Mouse (Mus musculus) lung, adult 18-20 months (tissue): ENCODE results near the gene Tiparp.

ENCODE experiments used
- DNase-seq, 2 experiments: peaks; one replicate each; pipeline ENCODE4 v3.0.0; 2022; ENCODE audit warnings: mixed read lengths in 2 of 2

Tiparp gene

DNA sequence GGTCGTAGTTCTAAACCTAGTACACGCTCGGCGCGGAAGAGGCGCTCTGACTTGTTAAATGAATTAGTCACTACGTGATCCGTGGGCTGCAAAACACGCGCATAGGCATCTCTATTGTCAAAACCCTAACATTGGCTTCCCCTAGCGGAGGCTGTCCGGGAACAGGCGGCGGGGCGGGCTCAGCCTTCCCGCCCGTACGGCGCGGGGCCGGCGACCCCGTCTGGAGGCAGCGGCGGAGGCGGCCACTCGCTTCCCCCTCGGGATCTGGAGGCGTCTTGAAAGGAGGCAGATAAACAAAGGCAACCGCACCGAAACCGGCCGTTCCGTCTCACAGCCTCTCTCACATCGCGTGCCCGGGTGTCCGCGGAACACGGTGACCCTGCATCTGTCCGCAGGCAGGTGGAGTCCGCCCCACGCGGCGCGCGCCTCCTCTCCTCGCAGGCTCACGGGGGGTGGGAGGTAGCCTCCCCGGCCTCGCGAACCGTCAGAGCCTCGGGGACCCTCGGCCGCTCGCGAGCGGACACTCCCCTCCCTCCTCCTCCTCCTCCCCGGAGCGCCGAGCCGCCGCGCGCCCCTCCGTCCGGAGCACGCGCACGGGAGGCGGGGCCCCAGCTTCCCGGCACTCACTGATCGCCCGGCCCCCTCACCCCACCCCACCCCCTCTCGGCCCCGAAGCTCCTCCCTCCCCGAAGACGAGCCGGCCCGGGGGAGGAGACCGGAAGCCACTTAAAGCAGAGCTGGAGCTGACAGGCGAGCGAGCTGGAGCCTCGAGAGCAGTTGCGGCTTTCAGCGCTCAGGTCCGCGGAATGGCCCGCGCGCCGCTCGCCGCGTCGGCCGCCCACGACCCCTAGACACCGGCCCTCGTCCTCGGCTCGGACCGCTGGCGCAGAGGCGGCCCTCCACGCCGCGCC is at the start of gene Tiparp:
Tiparp (plus strand) TSS at position 720 of the 911 bp plus-strand sequence.
- peak; percentile 92 to 94 for DNase-seq

DNA sequence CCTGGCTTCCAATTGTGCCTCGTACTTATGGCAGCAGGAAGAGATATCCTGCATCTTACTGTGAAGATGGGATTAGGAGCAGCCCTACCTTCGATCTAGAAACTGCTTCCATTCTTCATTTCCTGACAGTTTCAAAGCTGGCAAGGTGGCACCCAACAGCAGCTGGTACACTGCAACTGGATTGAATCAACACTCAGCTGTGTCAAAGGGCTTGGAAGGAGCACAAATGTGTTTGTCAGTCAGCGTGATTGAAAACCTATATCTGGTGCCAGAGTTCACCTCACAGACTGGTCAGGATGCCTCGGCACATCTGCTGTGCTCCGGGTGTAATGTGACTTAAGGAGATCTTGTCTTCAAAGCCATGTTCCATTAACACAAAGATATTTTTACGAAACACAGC is 47.5 kb upstream of the Tiparp start:
- no peak for DNase-seq

DNA sequence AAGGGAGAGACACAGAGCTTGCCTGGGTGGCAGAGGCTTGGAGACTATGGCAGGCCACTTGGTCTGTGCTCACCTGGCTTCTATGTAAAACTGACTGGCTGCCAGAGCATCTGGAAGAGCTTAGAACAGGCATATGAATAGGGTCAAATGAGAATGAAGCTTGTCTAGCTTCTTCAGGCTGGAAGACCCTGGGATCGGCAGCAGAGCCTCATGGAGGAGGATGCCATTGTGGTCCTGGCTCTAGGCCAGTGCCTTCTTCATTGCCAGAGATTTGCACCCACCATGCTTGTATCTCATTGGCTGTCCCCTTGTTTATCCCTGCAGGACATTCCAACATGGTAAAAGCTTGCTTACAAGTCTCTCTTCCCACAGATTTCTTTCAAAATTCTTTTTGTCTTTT is 45.9 kb upstream of the Tiparp start:
- DNase-seq, result no peak

DNA sequence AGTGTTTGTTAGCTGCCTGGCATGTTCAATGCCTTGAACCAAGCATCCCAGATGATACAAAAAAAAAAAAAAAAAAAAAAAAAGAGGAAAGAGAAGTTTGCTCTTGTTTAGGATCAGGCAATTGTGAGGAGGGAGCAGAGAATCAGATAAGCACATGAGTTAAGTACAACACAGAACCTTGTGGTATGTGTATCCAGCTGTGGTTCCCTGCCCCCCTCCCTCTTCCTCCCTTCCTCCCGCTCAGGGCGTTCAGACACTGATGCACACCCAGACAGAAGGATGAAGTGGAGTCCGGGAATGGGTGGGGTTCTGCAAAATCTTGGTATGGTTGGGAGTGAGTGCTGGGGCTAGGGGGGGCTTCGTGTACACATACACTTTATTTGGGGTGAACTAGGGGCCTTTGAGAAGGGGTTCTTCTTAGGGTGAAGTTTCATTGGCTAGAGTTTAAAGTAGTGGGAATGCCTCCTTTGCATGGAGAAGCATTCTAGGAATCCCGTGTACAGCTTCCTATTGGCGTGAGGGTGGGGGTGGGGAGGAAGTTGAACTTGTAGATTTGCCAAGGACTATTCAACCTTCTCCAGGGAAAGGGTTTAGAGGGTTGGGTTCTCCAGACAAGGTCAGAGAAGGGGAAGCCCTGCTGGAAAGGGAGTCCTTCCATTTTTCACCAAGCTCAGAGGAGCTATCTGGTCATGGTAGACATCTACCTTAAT is 45.4 kb upstream of the Tiparp start:
- DNase-seq, result peak in 1 of 2 experiments; percentile 30

DNA sequence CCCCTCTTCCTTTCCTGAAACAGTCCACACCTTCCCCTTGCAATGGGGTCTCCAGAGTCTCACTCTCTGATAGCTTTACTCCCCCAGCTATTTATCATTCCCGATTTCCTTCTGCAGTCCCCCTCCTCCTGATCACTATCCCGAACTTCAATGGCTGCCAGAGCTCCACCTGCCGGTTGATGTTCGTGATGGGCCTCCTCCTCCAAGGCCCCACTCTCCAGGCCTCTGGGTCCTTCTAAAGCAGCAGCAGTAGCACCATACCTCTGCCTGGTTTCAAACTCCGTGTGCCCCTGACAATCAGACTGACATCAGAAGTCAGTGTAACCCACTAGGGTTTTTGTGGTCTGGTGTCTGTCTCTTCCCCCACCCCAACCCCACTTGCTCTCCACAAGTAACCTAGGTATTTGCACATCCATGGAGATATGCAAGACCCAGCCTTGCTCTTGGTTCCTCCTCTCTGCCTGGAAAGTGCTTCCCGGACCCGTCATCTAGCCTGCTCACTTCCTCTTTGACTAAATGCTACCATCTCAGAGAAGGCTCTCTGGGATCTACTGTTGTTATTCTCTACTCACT is 44.0 kb upstream of the Tiparp start:
- no peak for DNase-seq

DNA sequence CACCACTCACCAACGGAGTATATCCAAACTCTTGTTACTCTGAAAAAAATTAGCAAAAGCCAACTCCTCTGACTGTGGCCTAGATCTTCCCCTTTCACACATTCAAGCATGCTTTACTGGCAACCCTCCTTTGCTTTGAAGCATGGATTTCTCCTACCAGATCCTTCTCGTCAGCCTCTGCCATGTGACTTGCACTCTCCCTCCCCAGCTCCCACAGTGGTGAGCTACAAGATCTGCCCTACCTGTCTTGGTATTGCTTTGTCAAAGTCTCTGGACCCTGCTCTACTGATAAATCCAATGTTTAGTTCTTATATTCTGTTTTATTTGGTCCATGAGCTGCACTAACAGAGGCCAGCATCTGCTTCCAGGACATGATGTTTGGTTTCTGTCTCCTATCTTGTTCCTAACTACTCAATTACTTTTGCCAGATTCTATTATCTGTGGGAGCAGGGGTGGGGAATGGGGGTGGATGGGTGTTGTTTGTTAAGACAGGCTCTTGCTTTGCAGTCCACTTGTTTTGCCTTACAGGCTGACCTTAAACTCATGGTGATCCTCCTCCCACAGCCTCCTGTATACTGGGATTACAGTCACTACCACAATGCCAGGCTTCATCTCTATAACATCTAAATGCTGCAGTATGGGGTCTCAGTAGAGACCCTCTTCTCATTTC is 40.7 kb upstream of the Tiparp start:
- DNase-seq, result no peak

DNA sequence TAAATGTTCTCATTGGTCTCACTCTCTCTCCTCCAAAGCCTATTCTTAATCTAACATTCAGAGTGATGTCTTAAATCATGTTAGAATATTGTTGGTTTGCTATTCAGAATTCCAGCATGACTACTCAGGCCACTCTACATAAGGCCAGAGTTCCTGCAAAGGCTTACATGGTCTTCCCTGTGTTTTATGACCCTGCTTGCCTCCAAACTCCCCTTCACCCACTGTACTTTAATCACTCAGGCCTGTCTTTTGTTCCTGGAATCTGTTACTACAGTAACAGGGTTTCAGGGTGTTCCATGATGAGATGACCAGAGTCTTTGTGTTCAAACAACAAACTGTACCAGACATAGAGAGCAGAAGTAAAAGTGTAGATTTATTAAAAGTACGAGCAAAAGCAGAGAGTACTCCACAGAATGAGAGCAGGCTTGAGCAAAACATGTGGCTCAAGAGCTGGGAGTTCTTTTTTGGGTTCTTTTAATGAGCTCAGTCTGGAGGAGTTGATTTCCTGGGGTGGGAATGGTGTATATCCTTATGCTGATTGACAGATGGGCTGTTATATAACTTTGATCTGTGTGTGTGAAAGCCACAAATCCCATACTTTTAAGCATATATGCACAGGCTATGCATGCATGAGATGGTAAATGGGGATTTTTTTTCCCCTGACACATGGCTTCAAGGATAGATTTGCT is 39.5 kb upstream of the Tiparp start:
- DNase-seq, result no peak

DNA sequence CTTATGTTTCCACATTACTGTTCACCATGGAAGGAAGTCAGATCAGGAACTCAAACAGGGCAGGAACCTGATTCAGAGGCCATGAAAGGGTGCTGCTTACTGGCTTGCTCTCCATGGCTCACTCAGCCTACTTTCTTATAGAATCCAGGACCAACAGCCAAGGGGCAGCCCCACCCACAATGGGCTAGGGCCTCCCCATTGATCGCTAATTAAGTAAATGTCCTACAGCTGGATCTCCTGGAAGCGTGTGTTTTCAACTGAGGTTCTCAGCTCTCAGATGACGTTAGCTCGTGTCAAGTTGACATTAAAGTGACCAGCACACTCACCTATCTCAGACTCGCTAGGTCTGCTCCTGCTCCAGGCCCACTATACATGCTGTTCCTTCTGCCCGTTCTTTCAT is 38.6 kb upstream of the Tiparp start:
- no peak for DNase-seq

DNA sequence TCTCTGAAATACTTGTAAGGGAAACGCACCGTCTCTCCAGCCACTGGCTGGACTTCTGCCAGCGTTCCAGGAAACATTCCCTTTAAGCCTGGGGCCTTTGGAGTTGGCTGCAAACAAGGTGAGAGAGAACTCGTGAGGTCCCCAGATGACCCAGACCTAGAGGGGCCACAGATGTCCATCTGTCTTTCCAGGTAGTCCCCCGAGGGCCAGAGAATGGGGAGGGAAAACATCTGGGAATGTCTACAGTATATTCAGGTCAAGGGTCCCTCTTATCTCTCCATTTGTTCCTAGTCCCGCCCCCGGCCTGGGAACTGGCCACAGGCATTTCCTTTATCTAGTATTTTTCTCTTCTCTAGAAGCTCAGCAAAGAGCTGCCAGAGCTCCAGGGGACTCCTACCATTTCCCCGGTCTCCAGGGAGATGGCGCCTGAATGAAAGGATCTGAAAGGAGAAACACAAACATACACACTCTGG is 33.9 kb upstream of the Tiparp start:
- peak; percentile 23 to 46 for DNase-seq

DNA sequence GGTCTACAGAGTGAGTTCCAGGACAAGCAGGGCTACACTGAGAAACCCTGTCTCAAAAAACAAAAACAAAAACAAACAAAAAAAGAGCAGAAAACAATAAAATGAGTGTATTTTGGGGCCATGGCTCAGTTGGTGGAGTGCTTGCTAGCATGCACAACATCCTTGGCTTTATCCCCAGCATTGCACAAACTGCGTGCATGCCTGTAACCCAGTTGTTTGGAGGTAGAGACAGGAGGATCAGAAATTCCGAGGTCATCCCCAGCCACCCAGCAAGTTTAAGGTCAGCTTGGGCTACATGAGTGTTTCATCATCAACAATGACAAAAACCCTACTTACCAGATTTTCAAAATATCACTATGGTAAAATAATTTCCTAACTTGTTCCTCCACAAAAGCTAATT is 20.4 kb upstream of the Tiparp start:
- no peak for DNase-seq

DNA sequence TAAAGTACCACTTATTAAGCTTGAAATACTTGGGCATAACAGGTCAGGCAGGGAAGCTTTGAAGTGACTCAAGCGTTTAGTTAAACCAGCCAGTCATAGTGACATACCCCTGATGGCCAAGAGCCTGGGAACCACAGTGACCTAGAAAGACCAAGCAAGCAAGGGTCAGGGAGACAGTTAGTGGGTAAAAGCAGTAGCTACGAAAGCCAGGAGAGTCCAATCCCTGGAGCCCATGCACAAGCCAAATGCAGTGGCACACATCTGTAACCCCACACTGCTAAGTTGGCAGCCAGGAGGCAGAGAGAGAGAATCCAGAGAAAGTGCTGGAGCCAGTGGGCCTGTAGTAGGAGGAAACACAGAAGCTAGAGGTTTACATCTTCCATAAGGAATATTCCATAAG is 17.6 kb upstream of the Tiparp start:
- no peak for DNase-seq

DNA sequence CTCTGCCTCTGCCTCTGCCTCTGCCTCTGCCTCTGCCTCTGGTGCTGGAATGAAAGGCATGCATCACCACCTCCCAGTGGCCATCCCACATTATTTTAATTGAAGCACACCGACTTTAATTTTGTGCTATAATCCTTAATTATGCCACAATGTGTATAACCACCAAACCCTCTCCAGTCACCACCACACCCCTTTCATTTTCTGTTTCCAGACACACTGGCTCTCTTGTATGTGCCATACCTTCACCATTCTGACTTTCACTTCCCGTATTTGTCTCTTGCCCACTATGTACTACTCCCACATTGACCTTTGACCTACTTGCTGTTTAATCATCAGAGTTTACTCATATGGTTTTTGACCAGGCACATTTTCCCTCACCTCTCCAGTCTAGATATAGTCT is 12.5 kb upstream of the Tiparp start:
- DNase-seq, result peak in 1 of 2 experiments; percentile 20

DNA sequence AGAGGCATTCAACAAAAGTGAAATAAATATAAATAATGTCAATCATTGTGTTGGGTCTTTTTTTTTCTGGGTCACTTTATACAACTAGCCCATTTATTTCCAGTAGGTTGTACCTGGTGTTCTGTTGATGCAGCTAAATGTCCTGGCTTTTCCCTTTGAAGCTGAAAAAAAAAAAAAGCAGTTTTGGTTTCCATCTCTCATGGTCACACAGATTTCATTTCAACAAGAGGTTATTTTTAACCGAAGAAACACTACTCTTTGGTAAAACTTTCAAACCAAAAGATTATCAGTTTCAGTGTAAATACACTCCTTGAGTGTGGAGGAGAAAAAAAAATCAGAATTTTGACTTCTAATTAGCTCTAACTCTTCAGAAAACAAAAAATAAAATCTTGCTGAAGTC is 11.7 kb upstream of the Tiparp start:
- DNase-seq, result no peak

DNA sequence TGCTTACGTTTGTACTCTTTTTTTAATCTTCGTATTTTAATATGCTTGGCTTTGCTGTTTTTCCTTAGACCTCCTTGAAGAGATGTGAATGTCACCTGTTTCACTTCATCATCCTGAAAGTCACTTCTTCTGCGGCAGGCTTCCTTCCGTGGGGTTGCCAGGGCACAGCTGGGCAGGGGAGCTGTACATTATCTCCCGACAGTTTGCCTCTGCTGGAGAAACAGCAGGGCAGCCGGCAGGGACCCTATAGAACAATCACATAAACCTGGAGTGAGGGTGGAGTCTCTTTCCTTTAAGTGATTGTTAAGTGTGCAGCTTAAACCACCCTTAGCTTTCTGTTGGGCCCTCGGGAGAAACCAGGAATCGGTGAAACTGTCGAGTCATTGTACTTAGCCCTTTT is 11.1 kb upstream of the Tiparp start:
- DNase-seq, result no peak

DNA sequence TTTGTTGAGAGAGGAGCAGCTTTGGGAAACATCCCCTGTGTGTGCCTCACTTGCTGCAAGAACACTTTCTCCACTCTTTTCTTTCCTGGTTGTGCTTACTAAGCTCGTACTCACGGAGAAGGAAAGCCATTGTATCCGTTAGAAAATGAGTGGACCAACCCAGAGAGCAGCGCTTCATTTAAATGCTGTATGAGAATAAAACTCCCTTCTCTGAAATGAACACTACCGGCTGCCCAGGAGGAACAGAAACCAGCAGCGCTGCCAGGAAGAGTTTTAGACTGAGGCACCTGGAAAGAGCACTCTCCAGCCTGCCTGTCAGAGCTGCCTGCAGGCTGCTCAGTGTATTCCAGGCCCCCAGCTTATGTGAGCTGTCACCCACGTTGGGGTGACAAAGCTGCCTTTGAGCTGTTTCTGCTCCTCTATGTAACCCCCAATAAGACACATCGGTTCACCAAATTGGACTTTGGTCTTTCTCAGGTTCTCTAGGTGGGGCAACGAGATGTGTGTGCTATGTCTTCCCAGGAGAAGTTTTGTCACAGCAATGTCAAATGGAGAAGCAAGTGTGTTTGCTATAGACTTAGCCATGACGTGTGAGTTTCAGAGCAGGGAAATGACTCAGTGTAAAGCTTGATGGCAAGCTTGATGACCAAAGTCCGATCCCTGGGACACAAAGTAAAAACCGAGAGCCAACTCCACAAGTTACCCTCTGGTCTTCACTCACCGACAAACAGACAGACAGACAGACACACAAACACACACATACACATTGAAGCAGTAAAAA is 10.3 kb upstream of the Tiparp start:
- no peak for DNase-seq

DNA sequence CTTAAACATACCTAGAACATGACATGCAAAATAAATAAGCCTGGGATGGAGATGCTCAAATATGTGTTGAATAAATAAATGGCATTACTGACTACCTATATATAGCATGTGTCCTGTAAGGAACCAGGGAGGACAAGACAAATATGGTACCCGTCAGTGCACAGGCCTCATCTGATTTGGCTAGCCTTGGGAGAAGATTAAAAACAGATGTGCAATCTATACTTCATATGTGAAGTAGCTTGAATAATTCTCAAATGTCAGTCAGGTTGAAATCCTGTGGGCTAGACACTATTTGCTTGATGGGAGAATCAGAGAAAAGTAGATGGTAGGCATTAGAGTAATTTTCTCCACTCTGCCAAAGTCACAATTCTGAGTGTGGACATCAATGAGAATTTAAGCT is 6.8 kb upstream of the Tiparp start:
- DNase-seq, result no peak

DNA sequence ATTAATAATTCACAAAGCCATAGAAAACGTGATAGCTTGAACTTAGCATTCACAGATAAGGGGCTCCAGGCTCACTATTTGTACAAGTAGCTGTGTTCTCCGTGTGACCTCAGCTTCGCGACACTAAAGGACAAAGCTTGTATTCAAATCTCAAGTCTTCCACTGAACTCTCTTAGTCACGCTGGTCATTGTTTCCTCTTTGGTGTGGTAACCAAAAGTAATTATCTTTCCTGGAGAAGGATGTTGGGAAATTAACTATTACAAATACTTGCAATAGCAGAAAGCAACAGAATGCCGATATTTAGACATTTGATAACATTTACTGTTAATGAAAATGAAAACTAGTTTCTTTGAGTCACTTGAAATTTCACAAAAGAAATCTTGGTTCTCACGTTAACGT is 4.8 kb upstream of the Tiparp start:
- no peak for DNase-seq

DNA sequence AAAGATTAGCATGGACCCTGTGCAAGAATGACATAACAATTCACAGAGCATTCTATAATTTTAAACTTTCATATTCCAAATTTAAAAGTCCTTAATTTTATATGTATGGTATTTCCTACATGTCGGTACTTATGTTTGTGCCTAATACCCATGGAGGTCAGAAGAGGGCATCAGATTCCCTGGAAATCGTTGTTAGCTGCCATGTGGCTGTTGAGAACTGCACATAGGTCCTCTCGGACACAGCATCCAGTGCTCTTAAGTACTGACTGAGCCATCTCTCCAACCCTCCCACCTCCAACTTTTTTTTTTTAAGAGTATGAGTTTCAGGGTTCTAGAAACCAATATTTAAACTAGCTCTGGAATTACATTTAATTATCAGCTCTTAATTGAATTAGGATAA is 2.5 kb upstream of the Tiparp start:
- DNase-seq, result no peak

DNA sequence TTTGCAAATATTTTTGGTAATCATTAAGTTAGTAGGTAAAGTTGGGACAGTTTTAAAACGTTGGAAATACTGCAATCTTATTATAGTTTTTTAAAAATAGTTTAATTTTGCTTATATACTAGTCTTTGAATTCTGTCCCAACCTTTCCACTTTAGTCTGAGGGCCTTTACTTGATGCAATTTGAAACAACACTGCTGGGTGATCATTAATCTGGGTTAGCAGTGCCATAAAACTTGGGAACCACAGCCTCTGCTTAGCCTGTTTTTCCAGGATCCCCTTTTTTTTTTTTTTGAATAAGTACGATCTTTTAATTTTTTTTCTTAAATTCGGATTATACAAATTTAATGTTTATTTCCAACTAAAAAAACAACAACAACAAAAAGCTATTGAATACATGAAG is 1.0 kb upstream of the Tiparp start:
- no peak for DNase-seq

DNA sequence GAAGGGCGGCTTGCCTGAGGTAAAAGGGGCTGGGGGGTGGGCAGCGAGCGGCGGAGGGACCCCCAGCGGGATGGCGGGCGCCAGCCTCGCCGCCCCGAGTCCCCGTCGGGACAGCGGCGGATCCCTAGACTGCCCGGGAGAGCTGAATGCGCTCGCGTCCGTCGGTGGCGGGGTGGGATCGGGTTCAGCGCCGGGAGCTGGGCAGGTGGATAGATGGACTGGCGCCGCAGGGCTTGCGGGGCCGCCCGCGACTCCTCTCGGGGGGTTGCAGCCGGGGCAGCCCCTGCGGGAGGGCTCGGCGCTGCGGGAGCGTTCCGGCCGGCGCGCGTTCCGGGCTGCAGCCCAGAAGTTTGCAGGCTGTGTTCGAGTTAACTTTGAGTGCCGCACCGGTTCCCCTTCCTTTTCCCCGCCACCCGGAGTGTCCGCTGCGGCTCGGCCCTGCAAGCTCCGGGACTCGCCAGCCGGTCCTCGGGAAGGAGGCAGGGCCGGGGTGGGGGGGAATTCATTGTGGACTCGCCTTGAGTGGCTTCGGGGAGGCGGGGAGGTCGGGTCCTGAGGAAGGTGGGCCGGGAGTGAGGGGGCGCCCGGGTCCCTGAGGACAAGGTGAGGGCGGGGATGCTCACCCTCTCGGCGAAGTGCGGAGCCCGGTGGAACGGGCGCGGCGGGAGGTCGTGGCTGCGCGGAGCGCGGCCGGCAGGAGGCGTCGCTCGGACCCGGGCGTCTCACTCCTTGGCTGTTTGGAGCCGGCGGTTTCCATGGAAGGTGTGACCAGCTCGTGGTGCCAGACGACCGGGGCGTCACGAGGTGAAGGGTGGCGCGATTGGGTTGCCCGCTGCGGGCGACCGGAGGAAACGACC is 632 bp downstream of the Tiparp start:
- peak; percentile 80 to 81 for DNase-seq
